Mouse (Mus musculus): Measurements from ENCODE around the gene Abcc8. TPM values are rescaled to one million over a fixed set of nuclear protein-coding genes. Genes with fewer than 3 reads are reported as not detected.

Gene Abcc8
- polyA plus RNA-seq, 1 experiment from 2014 or later, result 1.8 TPM

DNA sequence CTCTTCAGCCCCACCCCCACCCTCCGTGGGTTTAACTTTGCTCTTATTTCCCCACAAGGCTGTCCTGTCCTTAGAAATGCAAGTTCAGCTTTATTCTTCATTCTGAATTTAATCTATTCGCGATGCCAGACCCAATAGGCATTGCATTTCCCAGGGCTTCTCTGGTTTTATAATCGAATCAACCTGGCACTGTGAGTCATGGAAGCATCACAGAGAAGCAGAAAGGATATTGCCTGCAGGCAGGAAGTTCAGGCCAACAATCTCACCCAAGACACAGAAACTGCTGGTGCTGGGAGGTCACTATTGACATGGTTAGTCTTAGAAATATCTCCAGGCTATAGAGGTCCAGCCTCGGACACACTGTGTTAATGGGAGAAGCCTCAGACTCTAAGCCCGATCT lies 30.4 kb upstream of the Abcc8 start:
- no peaks in the 10 kb centered on the region for H3K4me1 ChIP-seq (replicated peaks; ENCODE audit: control insufficient read depth, insufficient read depth, low read length)
- H3K9me3 ChIP-seq (ENCODE audit: control insufficient read depth), result no peaks in the 10 kb centered on the region
- H3K27ac ChIP-seq (ENCODE audit: low read depth, low read length), result no peak overlapping the region
- H3K9ac ChIP-seq (ENCODE audit: low read depth, low read length), result no peak overlapping the region
- no peak overlapping the region for H3K4me2 ChIP-seq (replicated peaks; ENCODE audit: low read depth)
- no peak for ATAC-seq
- H3K27me3 ChIP-seq (replicated peaks; ENCODE audit: control insufficient read depth, insufficient read depth, low read length), result no peaks in the 10 kb centered on the region
- no peak overlapping the region for H3K4me3 ChIP-seq (ENCODE audit: low read depth, low read length)
- WGBS, result 86% methylated on average over 6 of the region's 6 CpGs
- no peak for TF ChIP-seq CTCF (IDR thresholded peaks at IDR 0.05; ENCODE audit: low read depth)
- H3K36me3 ChIP-seq (ENCODE audit: control insufficient read depth, insufficient read depth), result peaks cover 24% of the 10 kb centered on the region

DNA sequence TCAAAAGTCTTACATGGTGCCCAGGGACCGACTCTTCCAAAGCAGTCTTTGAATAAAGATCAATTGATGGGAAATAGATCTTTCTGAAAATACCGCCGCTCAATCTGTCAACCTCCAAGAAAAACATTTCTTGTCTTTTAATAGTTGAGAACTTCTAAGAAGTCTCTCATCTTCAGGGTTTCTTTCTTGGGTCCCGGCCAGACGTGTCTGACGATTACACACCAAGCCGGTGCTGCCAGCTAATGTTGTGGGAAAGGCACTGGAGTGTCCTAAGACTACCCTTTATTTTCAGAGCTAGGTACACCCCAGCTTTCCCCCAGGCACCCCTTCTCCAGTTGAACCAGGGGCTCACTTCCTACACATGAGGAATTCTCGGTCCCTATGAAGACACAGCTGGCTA lies 28.3 kb upstream of the Abcc8 start:
- Histone ChIP-seq H3K4me2 (replicated peaks; ENCODE audit: low read depth) (no peak overlapping the region), H3K9me3 (ENCODE audit: control insufficient read depth) (no peaks in the 10 kb centered on the region), H3K27ac (ENCODE audit: low read depth, low read length) (no peak overlapping the region), H3K36me3 (ENCODE audit: control insufficient read depth, insufficient read depth) (peaks cover 22% of the 10 kb centered on the region), H3K27me3 (replicated peaks; ENCODE audit: control insufficient read depth, insufficient read depth, low read length) (no peaks in the 10 kb centered on the region), H3K4me1 (replicated peaks; ENCODE audit: control insufficient read depth, insufficient read depth, low read length) (no peaks in the 10 kb centered on the region), H3K9ac (ENCODE audit: low read depth, low read length) (no peak overlapping the region), H3K4me3 (ENCODE audit: low read depth, low read length) (no peak overlapping the region)
- 91% methylated on average over 8 of the region's 8 CpGs for WGBS
- no peak for TF ChIP-seq CTCF (IDR thresholded peaks at IDR 0.05; ENCODE audit: low read depth)
- ATAC-seq, result no peak

DNA sequence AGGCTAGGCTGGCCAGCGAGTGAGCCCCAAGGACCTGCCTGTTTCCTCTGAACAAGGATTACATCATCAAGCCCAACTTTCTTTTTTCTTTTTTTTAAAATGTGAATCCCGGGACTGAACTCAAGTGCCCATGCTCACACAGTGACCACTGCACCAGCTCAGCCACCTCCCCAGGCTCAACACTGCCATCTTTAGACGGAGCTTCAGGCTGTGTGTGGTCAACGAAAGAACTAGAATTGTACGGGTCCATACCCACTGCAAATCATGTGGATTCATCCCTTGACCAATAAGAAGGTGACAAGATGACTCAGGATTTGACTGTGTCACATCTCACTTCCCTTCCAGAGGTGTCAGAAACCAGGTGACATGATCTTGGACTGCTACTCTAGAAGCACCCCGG lies 24.9 kb upstream of the Abcc8 start:
- peak; percentile 22; the same call in 1 of the 2 replicates for TF ChIP-seq CTCF (IDR thresholded peaks at IDR 0.05; ENCODE audit: low read depth)
- WGBS, result 72% methylated on average over 6 of the region's 6 CpGs
- no peaks in the 10 kb centered on the region for H3K27me3 ChIP-seq (replicated peaks; ENCODE audit: control insufficient read depth, insufficient read depth, low read length)
- H3K36me3 ChIP-seq (ENCODE audit: control insufficient read depth, insufficient read depth), result peaks cover 16% of the 10 kb centered on the region; the same call in 1 of the 2 replicates
- H3K27ac ChIP-seq (ENCODE audit: low read depth, low read length), result no peak overlapping the region
- H3K9ac ChIP-seq (ENCODE audit: low read depth, low read length), result no peak overlapping the region
- no peak overlapping the region for H3K4me2 ChIP-seq (replicated peaks; ENCODE audit: low read depth)
- no peaks in the 10 kb centered on the region for H3K9me3 ChIP-seq (ENCODE audit: control insufficient read depth)
- no peak for ATAC-seq
- H3K4me3 ChIP-seq (ENCODE audit: low read depth, low read length), result no peak overlapping the region
- H3K4me1 ChIP-seq (replicated peaks; ENCODE audit: control insufficient read depth, insufficient read depth, low read length), result no peaks in the 10 kb centered on the region

DNA sequence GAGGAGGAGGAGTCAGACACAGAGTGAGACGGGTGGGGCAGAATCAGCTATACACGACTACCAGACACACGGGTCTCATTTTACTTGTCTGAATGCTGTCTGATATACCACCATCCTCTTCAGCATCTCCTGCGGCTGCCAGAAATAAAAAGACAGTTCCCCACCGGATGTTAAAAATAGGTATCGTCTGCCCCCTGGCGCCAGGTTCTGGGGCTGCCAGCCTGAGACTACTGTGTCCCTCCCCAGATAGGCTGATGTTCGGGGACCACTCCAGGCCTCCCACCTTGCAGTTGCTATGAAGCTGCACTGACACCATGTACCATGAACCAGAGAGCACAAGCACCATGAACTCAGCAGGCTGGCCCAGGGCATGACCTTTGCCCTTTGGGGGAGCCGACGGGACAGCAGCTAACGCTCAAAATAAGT lies 24.2 kb upstream of the Abcc8 start:
- TF ChIP-seq CTCF (IDR thresholded peaks at IDR 0.05; ENCODE audit: low read depth), result peak; percentile 59
- H3K9ac ChIP-seq (ENCODE audit: low read depth, low read length), result no peak overlapping the region
- no peaks in the 10 kb centered on the region for H3K4me1 ChIP-seq (replicated peaks; ENCODE audit: control insufficient read depth, insufficient read depth, low read length)
- no peak for ATAC-seq
- H3K27ac ChIP-seq (ENCODE audit: low read depth, low read length), result no peak overlapping the region
- no peak overlapping the region for H3K4me3 ChIP-seq (ENCODE audit: low read depth, low read length)
- H3K36me3 ChIP-seq (ENCODE audit: control insufficient read depth, insufficient read depth), result peaks cover 20% of the 10 kb centered on the region; the same call in 1 of the 2 replicates
- H3K9me3 ChIP-seq (ENCODE audit: control insufficient read depth), result no peaks in the 10 kb centered on the region
- no peaks in the 10 kb centered on the region for H3K27me3 ChIP-seq (replicated peaks; ENCODE audit: control insufficient read depth, insufficient read depth, low read length)
- H3K4me2 ChIP-seq (replicated peaks; ENCODE audit: low read depth), result no peak overlapping the region
- 46% methylated on average over 11 of the region's 11 CpGs for WGBS

DNA sequence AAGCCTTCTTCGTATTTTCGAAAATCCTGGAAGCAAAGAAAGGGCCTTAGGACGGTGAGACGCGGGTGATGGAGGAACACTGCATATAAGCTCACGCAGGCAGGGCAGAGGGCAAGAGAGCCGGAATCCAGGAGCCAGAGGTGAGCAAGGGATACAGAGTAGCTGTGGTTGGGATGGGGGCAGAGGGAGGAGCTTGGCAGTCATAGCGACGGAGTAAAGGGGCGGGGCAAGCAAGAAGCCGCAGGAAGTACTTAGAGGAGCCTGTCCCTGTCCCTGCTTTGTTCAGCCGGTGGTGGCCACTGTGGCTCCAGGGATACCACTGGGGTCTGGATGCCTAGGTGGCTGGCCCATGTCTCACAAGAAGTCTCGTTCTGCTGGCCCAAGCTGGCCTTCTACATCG lies 21.8 kb upstream of the Abcc8 start:
- Histone ChIP-seq H3K9ac (ENCODE audit: low read depth, low read length) (no peak overlapping the region), H3K4me2 (replicated peaks; ENCODE audit: low read depth) (no peak overlapping the region), H3K27me3 (replicated peaks; ENCODE audit: control insufficient read depth, insufficient read depth, low read length) (no peaks in the 10 kb centered on the region), H3K36me3 (ENCODE audit: control insufficient read depth, insufficient read depth) (peaks cover 22% of the 10 kb centered on the region; the same call in 1 of the 2 replicates), H3K9me3 (ENCODE audit: control insufficient read depth) (no peaks in the 10 kb centered on the region), H3K4me3 (ENCODE audit: low read depth, low read length) (no peak overlapping the region), H3K27ac (ENCODE audit: low read depth, low read length) (no peak overlapping the region), H3K4me1 (replicated peaks; ENCODE audit: control insufficient read depth, insufficient read depth, low read length) (no peaks in the 10 kb centered on the region)
- ATAC-seq, result no peak
- TF ChIP-seq CTCF (IDR thresholded peaks at IDR 0.05; ENCODE audit: low read depth), result no peak
- 32% methylated on average over 14 of the region's 14 CpGs for WGBS

DNA sequence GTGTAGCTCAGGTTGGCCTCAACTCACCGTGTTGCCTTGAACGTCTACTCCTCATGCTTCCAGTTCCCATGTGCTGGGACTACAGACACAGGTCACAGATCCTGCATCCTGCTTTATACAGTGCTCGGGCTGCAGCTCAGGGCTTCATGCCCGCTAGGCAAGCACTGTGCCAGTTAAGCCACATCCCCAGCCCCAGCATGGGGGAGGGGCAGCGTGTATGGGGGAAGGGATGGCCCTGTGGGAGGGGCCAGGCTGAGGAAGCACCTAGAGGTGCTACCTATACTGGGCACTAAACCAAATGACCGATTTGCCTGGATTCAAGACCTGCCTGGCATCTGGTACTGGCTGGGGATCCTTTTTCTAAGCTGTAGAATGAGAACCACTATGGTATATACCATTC lies 20.2 kb upstream of the Abcc8 start:
- no peak overlapping the region for H3K4me3 ChIP-seq (ENCODE audit: low read depth, low read length)
- no peak for TF ChIP-seq CTCF (IDR thresholded peaks at IDR 0.05; ENCODE audit: low read depth)
- ATAC-seq, result no peak
- no peak overlapping the region for H3K4me2 ChIP-seq (replicated peaks; ENCODE audit: low read depth)
- 69% methylated on average over 6 of the region's 6 CpGs for WGBS
- no peak overlapping the region for H3K27ac ChIP-seq (ENCODE audit: low read depth, low read length)
- no peak overlapping the region for H3K9ac ChIP-seq (ENCODE audit: low read depth, low read length)
- H3K36me3 ChIP-seq (ENCODE audit: control insufficient read depth, insufficient read depth), result peaks cover 26% of the 10 kb centered on the region; the same call in 1 of the 2 replicates
- H3K9me3 ChIP-seq (ENCODE audit: control insufficient read depth), result no peaks in the 10 kb centered on the region
- no peaks in the 10 kb centered on the region for H3K27me3 ChIP-seq (replicated peaks; ENCODE audit: control insufficient read depth, insufficient read depth, low read length)
- no peaks in the 10 kb centered on the region for H3K4me1 ChIP-seq (replicated peaks; ENCODE audit: control insufficient read depth, insufficient read depth, low read length)

DNA sequence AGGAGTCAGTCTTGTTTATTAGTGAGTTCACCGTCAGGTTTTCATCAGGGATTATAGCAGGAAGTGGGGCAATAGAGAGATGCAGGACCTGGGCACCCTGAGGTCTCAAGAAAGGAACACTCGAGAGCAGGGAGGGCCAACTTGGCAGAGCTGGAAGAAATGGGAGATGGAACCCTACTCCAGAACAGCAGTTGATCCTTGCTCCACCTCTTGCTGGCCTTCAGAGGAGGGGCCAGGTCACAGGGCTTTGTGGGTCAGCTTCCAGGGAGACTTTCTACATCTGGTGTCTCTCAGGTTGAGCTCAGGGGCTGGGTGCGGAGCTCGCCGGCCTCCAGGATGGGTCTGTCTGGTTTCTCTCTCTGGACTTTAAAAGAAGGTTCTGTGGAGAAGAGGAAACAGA lies 15.5 kb upstream of the Abcc8 start:
- no peak for TF ChIP-seq CTCF (IDR thresholded peaks at IDR 0.05; ENCODE audit: low read depth)
- no peak for ATAC-seq
- no peaks in the 10 kb centered on the region for H3K27me3 ChIP-seq (replicated peaks; ENCODE audit: control insufficient read depth, insufficient read depth, low read length)
- H3K4me3 ChIP-seq (ENCODE audit: low read depth, low read length), result no peak overlapping the region
- WGBS, result 84% methylated on average over 5 of the region's 5 CpGs
- H3K36me3 ChIP-seq (ENCODE audit: control insufficient read depth, insufficient read depth), result peaks cover 12% of the 10 kb centered on the region; the same call in 1 of the 2 replicates
- no peaks in the 10 kb centered on the region for H3K4me1 ChIP-seq (replicated peaks; ENCODE audit: control insufficient read depth, insufficient read depth, low read length)
- H3K4me2 ChIP-seq (replicated peaks; ENCODE audit: low read depth), result no peak overlapping the region
- no peaks in the 10 kb centered on the region for H3K9me3 ChIP-seq (ENCODE audit: control insufficient read depth)
- no peak overlapping the region for H3K9ac ChIP-seq (ENCODE audit: low read depth, low read length)
- H3K27ac ChIP-seq (ENCODE audit: low read depth, low read length), result no peak overlapping the region

All from intestine, postnatal 0 days (tissue).